Mouse (Mus musculus) forebrain, embryonic 14.5 days (tissue): ENCODE measurements at regions not wholly inside any gene's neighbourhood (a gene's known extent, or its start where the extent isn't known, plus 50 kb on each side); places are given as distances from the start of the nearest gene placed in this dataset.

Experiments
- ATAC-seq: fragments of 200-750 bp; cut with Nextera tagmentation; 2 replicates; pipeline ENCODE4 v1.8.0; 2017; ENCODE audit warnings: mild to moderate bottlenecking, moderate library complexity
- DNase-seq: peaks from one replicate; pipeline ENCODE4 v3.0.0-alpha.2; 2015; ENCODE audit warnings: low spot score
- H3K27ac ChIP-seq: fragments of 300-500 bp; sonication (generic); 2 replicates; pipeline ENCODE4 v1.5.1; 2014; ENCODE audit warnings: low read depth, mild to moderate bottlenecking, control low read depth, low read length, moderate library complexity
- H3K27me3 ChIP-seq: fragments of 300-500 bp; sonication (generic); replicated peaks from 2 replicates; pipeline ENCODE4 v1.6.1; 2014; ENCODE audit warnings: low read length, control low read depth, mixed read lengths; ENCODE audit not compliant: control insufficient read depth, insufficient read depth
- H3K36me3 ChIP-seq: fragments of 300-500 bp; sonication (generic); 2 replicates; pipeline ENCODE4 v1.6.1; 2014; ENCODE audit warnings: low read length, control low read depth; ENCODE audit not compliant: control insufficient read depth, insufficient read depth
- H3K4me1 ChIP-seq: fragments of 300-500 bp; sonication (generic); 2 replicates; pipeline ENCODE4 v1.6.1; 2014; ENCODE audit warnings: antibody characterized with exemption, low read length, control low read depth; ENCODE audit not compliant: control insufficient read depth, insufficient read depth
- H3K4me2 ChIP-seq: fragments of 300-500 bp; sonication (generic); 2 replicates; pipeline ENCODE4 v1.6.1; 2014; ENCODE audit warnings: mild to moderate bottlenecking, control low read depth, low read length
- H3K4me3 ChIP-seq: fragments of 300-500 bp; sonication (generic); 2 replicates; pipeline ENCODE4 v1.5.1; 2014; ENCODE audit warnings: low read depth, low read length, control low read depth
- H3K9ac ChIP-seq: fragments of 300-500 bp; sonication (generic); 2 replicates; pipeline ENCODE4 v1.6.1; 2014; ENCODE audit warnings: mild to moderate bottlenecking, low read length, control low read depth, moderate library complexity
- H3K9me3 ChIP-seq: fragments of 300-500 bp; sonication (generic); replicated peaks from 2 replicates; pipeline ENCODE4 v1.6.1; 2016; ENCODE audit warnings: low read length, control low read depth, mixed read lengths; ENCODE audit not compliant: control insufficient read depth
- WGBS: fragments of 180-500 bp; shearing (Covaris S2); extraction: QIAGEN DNeasy Blood & Tissue Kit; methylation state at CpG from one replicate; pipeline ENCODE4 v1.1.7; 2014; 5-methylcytosine and 5-hydroxymethylcytosine counted together

GRCm38 (mm10) chr6:110296549-110296948, 348.8 kb upstream of the Grm7 start:
- Histone ChIP-seq H3K27ac (no peak overlapping the region), H3K4me2 (no peak overlapping the region), H3K4me3 (no peak overlapping the region), H3K4me1 (no peaks in the 10 kb centered on the region), H3K9me3 (no peaks in the 10 kb centered on the region), H3K27me3 (no peaks in the 10 kb centered on the region), H3K9ac (no peak overlapping the region), H3K36me3 (no peaks in the 10 kb centered on the region)
- no peak for DNase-seq
- no peak for ATAC-seq
- 88% methylated on average over 2 of the region's 2 CpGs for WGBS
